Mouse (Mus musculus) induced T-regulatory cell, adult 2 months (primary cell): ENCODE results near the gene Myo16.

Experiments used
- DNase-seq: peaks from one replicate; pipeline ENCODE4 v3.0.0-alpha.2; 2012; ENCODE audit warnings: low read depth

The Myo16 gene

GRCm38 (mm10) chr8:10472371-10472770 lies 318.7 kb downstream of the Myo16 start:
- no peak for DNase-seq

- DNase-seq: no peak
These were observed 320.7 kb downstream of the Myo16 start for GRCm38 (mm10) chr8:10474446-10474845.

GRCm38 (mm10) chr8:10479059-10479458 lies 325.3 kb downstream of the Myo16 start:
- DNase-seq: no peak

GRCm38 (mm10) chr8:10480850-10481249 lies 327.1 kb downstream of the Myo16 start:
- peak; percentile 71 for DNase-seq

GRCm38 (mm10) chr8:10482064-10482463 lies 328.4 kb downstream of the Myo16 start:
- no peak for DNase-seq

- no peak for DNase-seq
These were observed 329.2 kb downstream of the Myo16 start for GRCm38 (mm10) chr8:10482880-10483279.

- no peak for DNase-seq
These were observed 330.1 kb downstream of the Myo16 start for GRCm38 (mm10) chr8:10483841-10484240.

GRCm38 (mm10) chr8:10489738-10490419 lies 336.2 kb downstream of the Myo16 start:
- DNase-seq: no peak

- no peak for DNase-seq
These were observed 336.7 kb downstream of the Myo16 start for GRCm38 (mm10) chr8:10490420-10490784.

GRCm38 (mm10) chr8:10490874-10491273 lies 337.2 kb downstream of the Myo16 start:
- DNase-seq: no peak

GRCm38 (mm10) chr8:10499846-10500245 lies 346.1 kb downstream of the Myo16 start:
- no peak for DNase-seq

- DNase-seq: peak; percentile 26
These were observed 346.8 kb downstream of the Myo16 start for GRCm38 (mm10) chr8:10500465-10500864.

GRCm38 (mm10) chr8:10501750-10502149 lies 348.0 kb downstream of the Myo16 start:
- no peak for DNase-seq

GRCm38 (mm10) chr8:10512105-10512504 lies 358.4 kb downstream of the Myo16 start:
- no peak for DNase-seq

- no peak for DNase-seq
These were observed 363.7 kb downstream of the Myo16 start for GRCm38 (mm10) chr8:10517381-10517780.

GRCm38 (mm10) chr8:10519276-10519675 lies 365.6 kb downstream of the Myo16 start:
- DNase-seq: no peak

- DNase-seq: no peak
These were observed 367.8 kb downstream of the Myo16 start for GRCm38 (mm10) chr8:10521463-10521862.

GRCm38 (mm10) chr8:10525686-10526085 lies 372.0 kb downstream of the Myo16 start:
- no peak for DNase-seq

- DNase-seq: peak; percentile 43
These were observed 372.9 kb downstream of the Myo16 start for GRCm38 (mm10) chr8:10526616-10527015.

- peak; percentile 58 for DNase-seq
These were observed 381.0 kb downstream of the Myo16 start for GRCm38 (mm10) chr8:10534619-10535286.

- no peak for DNase-seq
These were observed 384.6 kb downstream of the Myo16 start for GRCm38 (mm10) chr8:10538319-10538718.

GRCm38 (mm10) chr8:10539665-10540064 lies 386.0 kb downstream of the Myo16 start:
- no peak for DNase-seq

GRCm38 (mm10) chr8:10545890-10546289 lies 392.2 kb downstream of the Myo16 start:
- no peak for DNase-seq

- no peak for DNase-seq
These were observed 392.8 kb downstream of the Myo16 start for GRCm38 (mm10) chr8:10546519-10546918.
